Mouse (Mus musculus): ENCODE results near the gene Bves.

- TF ChIP-seq CTCF (IDR thresholded peaks at IDR 0.05; ENCODE audit: control insufficient read depth, insufficient read depth, insufficient read length), result no peak
- no peak for TF ChIP-seq MAX (IDR thresholded peaks at IDR 0.05)
- TF ChIP-seq USF1 (IDR thresholded peaks at IDR 0.05; ENCODE audit: low read depth), result no peak
- no peak for TF ChIP-seq MYOD1 (IDR thresholded peaks at IDR 0.05; ENCODE audit: control insufficient read depth, insufficient read length, low read depth)
- no peak for TF ChIP-seq MYOG (IDR thresholded peaks at IDR 0.05; ENCODE audit: control insufficient read depth, extremely low read depth, insufficient read length)
- TF ChIP-seq CEBPB (IDR thresholded peaks at IDR 0.05; ENCODE audit: low read depth), result no peak
Observed at GRCm38 (mm10) chr10:45344381-45344780, 8.8 kb downstream of the Bves start.
